Mouse (Mus musculus): ENCODE measurements around the gene Olfr920. TPM values are rescaled to one million over a fixed set of nuclear protein-coding genes. Genes with fewer than 3 reads are reported as not detected.

Gene Olfr920
- under 1 TPM in 1 of 2 experiments, not detected in 1; 0.10 TPM for total RNA-seq (2021)

- DNase-seq (ENCODE audit: extremely low spot score in 1 of 2, low spot score in 1 of 2): no peak
Measured at GRCm38 (mm10) chr9:38751999-38752398, at the start of gene Olfr920. Gene Olfr920, plus strand, starts transcription at chr9:38752299.

DNA sequence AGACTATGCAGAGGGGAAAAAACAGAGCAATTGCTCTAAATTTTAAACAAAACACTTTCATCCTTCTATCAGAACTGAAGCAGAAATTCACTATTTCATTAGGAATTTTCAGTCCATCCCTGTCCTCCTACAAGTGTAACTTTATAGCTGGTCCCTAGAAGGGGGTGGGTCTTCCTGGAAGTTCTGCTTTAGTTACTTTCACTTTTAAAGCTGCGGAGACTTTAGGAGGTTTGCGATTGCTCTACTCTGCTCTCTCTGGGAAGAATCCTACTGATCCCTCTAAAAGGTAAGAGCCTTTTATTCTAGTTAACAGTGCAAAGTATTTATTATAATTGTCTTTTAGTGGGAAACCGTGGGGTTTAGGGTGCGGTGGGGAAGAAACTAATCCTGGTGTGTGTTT is 34.0 kb upstream of the Olfr920 start, which contains the start of gene Vwa5a:
Gene Vwa5a, plus strand, starts transcription at position 167 of the 400 bp plus-strand sequence.
- DNase-seq (ENCODE audit: extremely low spot score in 1 of 2, low spot score in 1 of 2): no peak

DNA sequence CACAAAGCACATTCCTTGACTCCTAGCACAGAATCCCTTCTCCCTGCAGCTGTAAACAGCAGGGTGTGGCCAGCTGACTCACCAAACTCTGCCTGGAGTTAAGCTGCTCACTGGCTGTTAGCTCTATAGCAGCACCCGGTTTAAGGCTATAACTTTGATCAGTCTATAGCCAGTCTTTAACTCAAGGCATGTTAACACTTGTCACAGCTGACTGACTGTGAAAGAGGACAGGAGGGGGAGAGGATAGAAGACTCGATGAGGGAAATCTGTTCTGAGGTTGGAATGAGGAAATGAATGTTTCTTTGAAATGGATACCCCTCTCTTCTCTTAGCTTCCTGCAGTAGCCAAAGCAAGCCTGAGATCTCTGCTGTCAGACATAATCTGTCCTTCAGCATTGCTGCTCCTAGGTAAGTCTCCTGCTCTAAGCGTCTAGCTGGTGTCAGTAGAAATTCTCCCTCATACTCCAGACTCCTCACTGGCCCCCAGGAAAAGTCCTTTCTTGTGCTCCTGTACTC is 33.1 kb upstream of the Olfr920 start:
- DNase-seq (ENCODE audit: extremely low spot score in 1 of 2, low spot score in 1 of 2): no peak

GRCm38 (mm10) chr9:38724044-38724443 is 28.1 kb upstream of the Olfr920 start:
- no peak for DNase-seq (ENCODE audit: extremely low spot score in 1 of 2, low spot score in 1 of 2)

- DNase-seq (ENCODE audit: extremely low spot score in 1 of 2, low spot score in 1 of 2): no peak
Measured at GRCm38 (mm10) chr9:38728218-38728617, 23.9 kb upstream of the Olfr920 start.

- no peak for DNase-seq (ENCODE audit: extremely low spot score in 1 of 2, low spot score in 1 of 2)
Measured at GRCm38 (mm10) chr9:38741408-38741807, 10.7 kb upstream of the Olfr920 start.

GRCm38 (mm10) chr9:38744619-38745315 is 7.3 kb upstream of the Olfr920 start:
- DNase-seq (ENCODE audit: extremely low spot score in 1 of 2, low spot score in 1 of 2): no peak

DNA sequence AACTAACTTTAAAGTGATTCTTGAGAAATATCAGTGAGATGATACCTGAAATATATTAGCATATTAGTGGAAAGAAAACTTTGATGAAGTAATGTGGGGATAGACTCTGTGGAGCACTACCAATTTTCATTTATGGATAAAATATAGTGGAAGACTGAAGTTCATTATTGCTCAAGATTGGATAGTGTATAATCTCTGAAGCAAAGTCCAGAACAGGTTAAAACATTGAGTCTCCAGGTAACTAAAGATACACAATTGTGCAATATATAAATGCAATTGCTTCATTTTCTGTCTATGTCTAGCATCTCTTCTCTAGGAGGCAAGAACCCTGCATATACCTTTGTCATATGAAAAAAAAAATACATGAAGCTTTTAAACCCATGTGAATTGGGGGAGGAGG is 20.7 kb downstream of the Olfr920 start, which contains the start of gene Olfr921:
Gene Olfr921, plus strand, starts transcription at position 301 of the 400 bp plus-strand sequence.
- DNase-seq (ENCODE audit: extremely low spot score in 1 of 2, low spot score in 1 of 2): no peak

DNA sequence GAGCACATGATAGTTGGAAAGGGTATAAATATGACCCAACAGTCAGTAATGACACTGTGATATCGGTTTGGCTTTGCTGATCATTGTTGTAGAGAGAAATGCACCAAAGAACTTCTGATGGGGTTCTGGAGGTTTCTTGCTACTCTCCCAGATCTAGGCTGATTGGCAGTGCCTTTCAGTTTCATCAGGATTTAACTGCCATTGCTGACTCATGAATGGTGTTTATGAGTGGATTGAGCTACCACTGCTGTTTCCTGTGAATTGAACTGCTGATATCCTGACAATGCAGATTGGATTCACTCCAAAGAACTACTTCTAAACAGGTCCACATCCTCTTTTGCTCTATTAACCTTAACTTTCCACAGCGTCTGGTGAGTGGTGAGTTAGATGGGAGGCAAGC is 40.6 kb downstream of the Olfr920 start:
- DNase-seq (ENCODE audit: extremely low spot score in 1 of 2, low spot score in 1 of 2): no peak

GRCm38 (mm10) chr9:38805696-38806095 is 53.6 kb downstream of the Olfr920 start:
- DNase-seq (ENCODE audit: extremely low spot score in 1 of 2, low spot score in 1 of 2): peak in 1 of 2 experiments; percentile 4

Other genes starting within 250 kb of the Olfr920 start
- gene Olfr911-ps1, start 230.7 kb upstream of the Olfr920 start, total RNA-seq (2021): not detected
- gene Olfr910, start 214.4 kb upstream of the Olfr920 start, total RNA-seq (2021): not detected
- not detected for gene Olfr912, start 172.1 kb upstream of the Olfr920 start, total RNA-seq (2021)
- not detected for gene Olfr913, start 159.5 kb upstream of the Olfr920 start, total RNA-seq (2021)
- not detected for gene Olfr914, start 147.2 kb upstream of the Olfr920 start, total RNA-seq (2021)
- gene Olfr916, start 92.4 kb upstream of the Olfr920 start, total RNA-seq (2021): not detected
- gene Olfr917, start 86.5 kb upstream of the Olfr920 start, total RNA-seq (2021): not detected
- not detected for gene Olfr918, start 77.7 kb upstream of the Olfr920 start, total RNA-seq (2021)
- gene Olfr919, start 48.6 kb upstream of the Olfr920 start, total RNA-seq (2021): not detected
- 10 to 100 TPM; 10.4 to 11.5 TPM for gene Vwa5a, start 34.0 kb upstream of the Olfr920 start, total RNA-seq (2021)
- gene Olfr921, start 20.8 kb downstream of the Olfr920 start, total RNA-seq (2021): not detected
- not detected for gene Olfr922, start 62.3 kb downstream of the Olfr920 start, total RNA-seq (2021)
- gene Olfr923, start 74.2 kb downstream of the Olfr920 start, total RNA-seq (2021): not detected
- gene Olfr924, start 92.2 kb downstream of the Olfr920 start, total RNA-seq (2021): not detected
- gene Olfr26, start 102.8 kb downstream of the Olfr920 start, total RNA-seq (2021): not detected
- gene Olfr926, start 124.8 kb downstream of the Olfr920 start, total RNA-seq (2021): not detected
- gene Olfr930, start 177.5 kb downstream of the Olfr920 start, total RNA-seq (2021): not detected
- gene Olfr933, start 220.0 kb downstream of the Olfr920 start, total RNA-seq (2021): not detected
- not detected for gene Olfr934, start 236.0 kb downstream of the Olfr920 start, total RNA-seq (2021)
- not detected for gene Olfr935, start 247.4 kb downstream of the Olfr920 start, total RNA-seq (2021)